Mouse (Mus musculus) liver, embryonic 16.5 days (tissue): ENCODE results near the gene Rnd1. TPM values are rescaled to one million over a fixed set of nuclear protein-coding genes. Genes with fewer than 3 reads are reported as not detected.
A peak's percentile ranks its signal among the peaks of the same experiment; 100 is the strongest.

Experiments
- ATAC-seq: fragments of 200-750 bp; cut with Nextera tagmentation; 2 replicates; pipeline ENCODE4 v1.8.0; 2017; ENCODE audit warnings: low read depth, mild to moderate bottlenecking, moderate number of reproducible peaks, moderate library complexity
- H3K27ac ChIP-seq: fragments of 300-500 bp; sonication (generic); 2 replicates; pipeline ENCODE4 v1.5.1; 2014; ENCODE audit warnings: mild to moderate bottlenecking, low read length
- H3K27me3 ChIP-seq: fragments of 300-500 bp; sonication (generic); 2 replicates; pipeline ENCODE4 v1.6.1; 2014; ENCODE audit warnings: low read depth, low read length, mixed read lengths; ENCODE audit not compliant: control insufficient read depth, insufficient read depth
- H3K36me3 ChIP-seq: fragments of 300-500 bp; sonication (generic); 2 replicates; pipeline ENCODE4 v1.6.1; 2014; ENCODE audit warnings: mild to moderate bottlenecking; ENCODE audit not compliant: control insufficient read depth, insufficient read depth
- H3K4me1 ChIP-seq: fragments of 300-500 bp; sonication (generic); 2 replicates; pipeline ENCODE4 v1.6.1; 2014; ENCODE audit warnings: low read depth, low read length, mixed read lengths; ENCODE audit not compliant: control insufficient read depth
- H3K4me2 ChIP-seq: fragments of 300-500 bp; sonication (generic); 2 replicates; pipeline ENCODE4 v1.6.1; 2014; ENCODE audit warnings: low read depth, low read length, mixed read lengths
- H3K4me3 ChIP-seq: fragments of 300-500 bp; sonication (generic); 2 replicates; pipeline ENCODE4 v1.5.1; 2014; ENCODE audit warnings: low read depth, mild to moderate bottlenecking, low read length
- H3K9ac ChIP-seq: fragments of 300-500 bp; sonication (generic); 2 replicates; pipeline ENCODE4 v1.6.1; 2014; ENCODE audit warnings: low read depth, low read length
- H3K9me3 ChIP-seq: fragments of 300-500 bp; sonication (generic); replicated peaks from 2 replicates; pipeline ENCODE4 v1.6.1; 2016; ENCODE audit warnings: low read length; ENCODE audit not compliant: control insufficient read depth
- WGBS: fragments of 180-500 bp; shearing (Covaris S2); extraction: QIAGEN DNeasy Blood & Tissue Kit; methylation state at CpG from one replicate; pipeline ENCODE4 v1.1.7; 2014; ENCODE audit not compliant: insufficient replicate concordance; 5-methylcytosine and 5-hydroxymethylcytosine counted together
- polyA plus RNA-seq: library from polyadenylated mRNA; unstranded; fragments of >200 nt; fragmentation: Nextera tagmentation; extraction: Ambion mirVana; gene quantifications from 2 replicates; pipeline ENCODE4 v1.2.1, GENCODE M21; 2015

Rnd1 gene
- polyA plus RNA-seq = 0.78 and 1.1 TPM in 2 replicates

- H3K4me2 ChIP-seq = peak within 1 kb of the TSS; percentile 58
- peak; percentile 95 for ATAC-seq
- under 1% methylated on average over 37 of the region's 37 CpGs for WGBS
- peak within 1 kb of the TSS; percentile 44 for H3K4me3 ChIP-seq
- no peak within 1 kb of the TSS for H3K27ac ChIP-seq
- H3K27me3 ChIP-seq = peaks cover 48% of the 10 kb centered on the region
- no peaks in the 10 kb centered on the region for H3K4me1 ChIP-seq
- peak within 1 kb of the TSS; percentile 6; the same call in 1 of the 2 replicates for H3K9ac ChIP-seq
- H3K36me3 ChIP-seq = no peaks in the 10 kb centered on the region
- H3K9me3 ChIP-seq = no peaks in the 10 kb centered on the region
These were observed at the start of gene Rnd1 for GRCm38 (mm10) chr15:98676940-98677728. Rnd1 (minus strand) TSS chr15:98677461.

- ATAC-seq = no peak
- H3K36me3 ChIP-seq = no peaks in the 10 kb centered on the region
- peaks cover 13% of the 10 kb centered on the region for H3K4me1 ChIP-seq
- H3K9me3 ChIP-seq = no peaks in the 10 kb centered on the region
- peaks cover 12% of the 10 kb centered on the region; the same call in 1 of the 2 replicates for H3K27me3 ChIP-seq
- 0 out of 2 replicates have a peak overlapping the region, but pooled peaks have one; percentile 65 for H3K9ac ChIP-seq
- 49% methylated on average over 7 of the region's 7 CpGs for whole genome bisulfite sequencing
- peak overlapping the region; percentile 63 for H3K4me2 ChIP-seq
- H3K4me3 ChIP-seq = peak overlapping the region; percentile 61
- H3K27ac ChIP-seq = no peak overlapping the region
These were observed 49.5 kb upstream of the Rnd1 start for GRCm38 (mm10) chr15:98726746-98727145.

- H3K4me2 ChIP-seq = no peak overlapping the region; the same call in 1 of the 2 replicates
These were observed 48.8 kb upstream of the Rnd1 start for GRCm38 (mm10) chr15:98726079-98726478.

GRCm38 (mm10) chr15:98724441-98724840 lies 47.2 kb upstream of the Rnd1 start:
- H3K4me1 ChIP-seq = peaks cover 8% of the 10 kb centered on the region
- no peaks in the 10 kb centered on the region for H3K9me3 ChIP-seq
- H3K27ac ChIP-seq = no peak overlapping the region
- ATAC-seq = no peak
- H3K27me3 ChIP-seq = peaks cover 12% of the 10 kb centered on the region; the same call in 1 of the 2 replicates
- no peak overlapping the region for H3K4me2 ChIP-seq
- H3K9ac ChIP-seq = no peak overlapping the region
- 48% methylated on average over 19 of the region's 19 CpGs for WGBS
- no peaks in the 10 kb centered on the region for H3K36me3 ChIP-seq
- H3K4me3 ChIP-seq = no peak overlapping the region

More at GRCm38 (mm10) chr15:98726079-98726478, 48.8 kb upstream of the Rnd1 start:
- Histone ChIP-seq H3K9ac (no peak overlapping the region), H3K4me1 (peaks cover 12% of the 10 kb centered on the region), H3K4me3 (no peak overlapping the region), H3K9me3 (no peaks in the 10 kb centered on the region), H3K27ac (no peak overlapping the region), H3K36me3 (no peaks in the 10 kb centered on the region), H3K27me3 (peaks cover 12% of the 10 kb centered on the region; the same call in 1 of the 2 replicates)
- WGBS = 53% methylated on average over 4 of the region's 4 CpGs
- ATAC-seq = no peak

GRCm38 (mm10) chr15:98722854-98723253 lies 45.6 kb upstream of the Rnd1 start:
- no peak overlapping the region for H3K4me2 ChIP-seq
- no peak for ATAC-seq
- WGBS = 24% methylated on average over 14 of the region's 14 CpGs
- no peak overlapping the region for H3K27ac ChIP-seq
- H3K4me3 ChIP-seq = no peak overlapping the region
- H3K9me3 ChIP-seq = no peaks in the 10 kb centered on the region
- peaks cover 5% of the 10 kb centered on the region; the same call in 1 of the 2 replicates for H3K4me1 ChIP-seq
- H3K36me3 ChIP-seq = no peaks in the 10 kb centered on the region
- no peaks in the 10 kb centered on the region; the same call in 1 of the 2 replicates for H3K27me3 ChIP-seq
- no peak overlapping the region for H3K9ac ChIP-seq

- H3K27me3 ChIP-seq = no peaks in the 10 kb centered on the region; the same call in 1 of the 2 replicates
- H3K27ac ChIP-seq = no peak overlapping the region
- H3K4me3 ChIP-seq = no peak overlapping the region
- H3K36me3 ChIP-seq = no peaks in the 10 kb centered on the region
- WGBS = 69% methylated on average over 8 of the region's 8 CpGs
- H3K4me2 ChIP-seq = no peak overlapping the region
- H3K9ac ChIP-seq = no peak overlapping the region
- peaks cover 2% of the 10 kb centered on the region; the same call in 1 of the 2 replicates for H3K4me1 ChIP-seq
- H3K9me3 ChIP-seq = no peaks in the 10 kb centered on the region
- ATAC-seq = no peak
These were observed 44.9 kb upstream of the Rnd1 start for GRCm38 (mm10) chr15:98722191-98722590.

- H3K27me3 ChIP-seq = no peaks in the 10 kb centered on the region; the same call in 1 of the 2 replicates
- no peak overlapping the region for H3K27ac ChIP-seq
- no peak overlapping the region for H3K9ac ChIP-seq
- 56% methylated on average over 16 of the region's 16 CpGs for WGBS
- no peaks in the 10 kb centered on the region for H3K9me3 ChIP-seq
- no peak overlapping the region for H3K4me2 ChIP-seq
- no peak for ATAC-seq
- no peak overlapping the region for H3K4me3 ChIP-seq
- no peaks in the 10 kb centered on the region for H3K36me3 ChIP-seq
- H3K4me1 ChIP-seq = no peaks in the 10 kb centered on the region
These were observed 40.0 kb upstream of the Rnd1 start for GRCm38 (mm10) chr15:98717301-98717700.

GRCm38 (mm10) chr15:98714230-98714652 lies 37.0 kb upstream of the Rnd1 start:
- Histone ChIP-seq H3K9me3 (no peaks in the 10 kb centered on the region), H3K36me3 (no peaks in the 10 kb centered on the region), H3K4me3 (no peak overlapping the region), H3K4me1 (no peaks in the 10 kb centered on the region), H3K27ac (no peak overlapping the region), H3K9ac (no peak overlapping the region), H3K27me3 (no peaks in the 10 kb centered on the region), H3K4me2 (no peak overlapping the region)
- WGBS = 57% methylated on average over 4 of the region's 5 CpGs
- no peak for ATAC-seq

- Histone ChIP-seq H3K9me3 (no peaks in the 10 kb centered on the region), H3K27ac (no peak overlapping the region), H3K4me3 (no peak overlapping the region), H3K4me1 (no peaks in the 10 kb centered on the region), H3K27me3 (no peaks in the 10 kb centered on the region), H3K9ac (no peak overlapping the region), H3K4me2 (no peak overlapping the region), H3K36me3 (no peaks in the 10 kb centered on the region)
- ATAC-seq = no peak
- WGBS = 12% methylated on average over 9 of the region's 9 CpGs
These were observed 33.2 kb upstream of the Rnd1 start for GRCm38 (mm10) chr15:98710442-98710841.
